Mouse (Mus musculus): Measurements from ENCODE around the gene A430078G23Rik. TPM values are rescaled to one million over a fixed set of nuclear protein-coding genes. Genes with fewer than 3 reads are reported as not detected.
A peak's percentile ranks its signal among the peaks of the same experiment; 100 is the strongest.

Gene A430078G23Rik
- polyA plus RNA-seq, 1 experiment = not detected

- TF ChIP-seq CTCF (IDR thresholded peaks at IDR 0.05; ENCODE audit: borderline replicate concordance, insufficient read depth, low read length) (no peak), POLR2A (IDR thresholded peaks at IDR 0.05; ENCODE audit: low read depth, low read length) (no peak)
- Histone ChIP-seq H3K4me3 (ENCODE audit: insufficient read depth, low read length) (no peak overlapping the region), H3K27ac (ENCODE audit: insufficient read depth, low read length) (no peak overlapping the region), H3K4me1 (ENCODE audit: control insufficient read depth, insufficient read depth, low read length) (no peaks in the 10 kb centered on the region)
Measured at GRCm38 (mm10) chr8:3400509-3400908, 47.3 kb downstream of the A430078G23Rik start.

- H3K27ac ChIP-seq (ENCODE audit: insufficient read depth, low read length) = no peak overlapping the region
- TF ChIP-seq POLR2A (IDR thresholded peaks at IDR 0.05; ENCODE audit: low read depth, low read length) (no peak), CTCF (IDR thresholded peaks at IDR 0.05; ENCODE audit: borderline replicate concordance, insufficient read depth, low read length) (no peak)
- no peak overlapping the region for H3K4me3 ChIP-seq (ENCODE audit: insufficient read depth, low read length)
- peaks cover 17% of the 10 kb centered on the region for H3K4me1 ChIP-seq (ENCODE audit: control insufficient read depth, insufficient read depth, low read length)
Measured at GRCm38 (mm10) chr8:3407417-3407816, 54.2 kb downstream of the A430078G23Rik start.

- TF ChIP-seq CTCF (IDR thresholded peaks at IDR 0.05; ENCODE audit: borderline replicate concordance, insufficient read depth, low read length) = no peak
- TF ChIP-seq POLR2A (IDR thresholded peaks at IDR 0.05; ENCODE audit: low read depth, low read length) = no peak
- Histone ChIP-seq H3K4me1 (ENCODE audit: control insufficient read depth, insufficient read depth, low read length) (peaks cover 32% of the 10 kb centered on the region), H3K27ac (ENCODE audit: insufficient read depth, low read length) (peak overlapping the region; percentile 20; the same call in 1 of the 2 replicates), H3K4me3 (ENCODE audit: insufficient read depth, low read length) (no peak overlapping the region)
Measured at GRCm38 (mm10) chr8:3411085-3411484, 57.9 kb downstream of the A430078G23Rik start.

- Histone ChIP-seq H3K4me3 (ENCODE audit: insufficient read depth, low read length) (no peak overlapping the region), H3K4me1 (ENCODE audit: control insufficient read depth, insufficient read depth, low read length) (peaks cover 33% of the 10 kb centered on the region), H3K27ac (ENCODE audit: insufficient read depth, low read length) (peak overlapping the region; percentile 92)
- TF ChIP-seq POLR2A (IDR thresholded peaks at IDR 0.05; ENCODE audit: low read depth, low read length) = no peak
- no peak for TF ChIP-seq CTCF (IDR thresholded peaks at IDR 0.05; ENCODE audit: borderline replicate concordance, insufficient read depth, low read length)
Measured at GRCm38 (mm10) chr8:3411901-3412301, 58.7 kb downstream of the A430078G23Rik start.

- Histone ChIP-seq H3K4me1 (ENCODE audit: control insufficient read depth, insufficient read depth, low read length) (peaks cover 40% of the 10 kb centered on the region), H3K4me3 (ENCODE audit: insufficient read depth, low read length) (no peak overlapping the region), H3K27ac (ENCODE audit: insufficient read depth, low read length) (peak overlapping the region; percentile 92)
- TF ChIP-seq POLR2A (IDR thresholded peaks at IDR 0.05; ENCODE audit: low read depth, low read length) (no peak), CTCF (IDR thresholded peaks at IDR 0.05; ENCODE audit: borderline replicate concordance, insufficient read depth, low read length) (no peak)
Measured at GRCm38 (mm10) chr8:3412816-3413215, 59.6 kb downstream of the A430078G23Rik start.

GRCm38 (mm10) chr8:3414639-3415190 is 61.5 kb downstream of the A430078G23Rik start:
- peaks cover 40% of the 10 kb centered on the region for H3K4me1 ChIP-seq (ENCODE audit: control insufficient read depth, insufficient read depth, low read length)
- TF ChIP-seq POLR2A (IDR thresholded peaks at IDR 0.05; ENCODE audit: low read depth, low read length) (no peak), CTCF (IDR thresholded peaks at IDR 0.05; ENCODE audit: borderline replicate concordance, insufficient read depth, low read length) (no peak)
- H3K4me3 ChIP-seq (ENCODE audit: insufficient read depth, low read length) = no peak overlapping the region
- H3K27ac ChIP-seq (ENCODE audit: insufficient read depth, low read length) = no peak overlapping the region

GRCm38 (mm10) chr8:3415259-3415658 is 62.0 kb downstream of the A430078G23Rik start:
- Histone ChIP-seq H3K4me3 (ENCODE audit: insufficient read depth, low read length) (no peak overlapping the region), H3K27ac (ENCODE audit: insufficient read depth, low read length) (no peak overlapping the region), H3K4me1 (ENCODE audit: control insufficient read depth, insufficient read depth, low read length) (peaks cover 43% of the 10 kb centered on the region)
- TF ChIP-seq CTCF (IDR thresholded peaks at IDR 0.05; ENCODE audit: borderline replicate concordance, insufficient read depth, low read length) (no peak), POLR2A (IDR thresholded peaks at IDR 0.05; ENCODE audit: low read depth, low read length) (no peak)

GRCm38 (mm10) chr8:3415661-3416060 is 62.4 kb downstream of the A430078G23Rik start:
- H3K27ac ChIP-seq (ENCODE audit: insufficient read depth, low read length) = no peak overlapping the region
- H3K4me1 ChIP-seq (ENCODE audit: control insufficient read depth, insufficient read depth, low read length) = peaks cover 46% of the 10 kb centered on the region
- H3K4me3 ChIP-seq (ENCODE audit: insufficient read depth, low read length) = no peak overlapping the region
- no peak for TF ChIP-seq POLR2A (IDR thresholded peaks at IDR 0.05; ENCODE audit: low read depth, low read length)
- no peak for TF ChIP-seq CTCF (IDR thresholded peaks at IDR 0.05; ENCODE audit: borderline replicate concordance, insufficient read depth, low read length)

GRCm38 (mm10) chr8:3416846-3417245 is 63.6 kb downstream of the A430078G23Rik start:
- TF ChIP-seq CTCF (IDR thresholded peaks at IDR 0.05; ENCODE audit: borderline replicate concordance, insufficient read depth, low read length) (no peak), POLR2A (IDR thresholded peaks at IDR 0.05; ENCODE audit: low read depth, low read length) (no peak)
- H3K4me3 ChIP-seq (ENCODE audit: insufficient read depth, low read length) = no peak overlapping the region
- H3K27ac ChIP-seq (ENCODE audit: insufficient read depth, low read length) = peak overlapping the region; percentile 82
- H3K4me1 ChIP-seq (ENCODE audit: control insufficient read depth, insufficient read depth, low read length) = peaks cover 46% of the 10 kb centered on the region

- Histone ChIP-seq H3K4me1 (ENCODE audit: control insufficient read depth, insufficient read depth, low read length) (peaks cover 40% of the 10 kb centered on the region), H3K27ac (ENCODE audit: insufficient read depth, low read length) (peak overlapping the region; percentile 82)
- TF ChIP-seq CTCF (IDR thresholded peaks at IDR 0.05; ENCODE audit: borderline replicate concordance, insufficient read depth, low read length) = no peak
- TF ChIP-seq POLR2A (IDR thresholded peaks at IDR 0.05; ENCODE audit: low read depth, low read length) = no peak
Measured at GRCm38 (mm10) chr8:3417455-3417854, 64.2 kb downstream of the A430078G23Rik start.

More at GRCm38 (mm10) chr8:3417455-3417854, 64.2 kb downstream of the A430078G23Rik start:
- H3K4me3 ChIP-seq (ENCODE audit: insufficient read depth, low read length) = no peak overlapping the region
